Comparison of ENCODE assay signal across 10 mouse cellular contexts in the genomic region with DNA sequence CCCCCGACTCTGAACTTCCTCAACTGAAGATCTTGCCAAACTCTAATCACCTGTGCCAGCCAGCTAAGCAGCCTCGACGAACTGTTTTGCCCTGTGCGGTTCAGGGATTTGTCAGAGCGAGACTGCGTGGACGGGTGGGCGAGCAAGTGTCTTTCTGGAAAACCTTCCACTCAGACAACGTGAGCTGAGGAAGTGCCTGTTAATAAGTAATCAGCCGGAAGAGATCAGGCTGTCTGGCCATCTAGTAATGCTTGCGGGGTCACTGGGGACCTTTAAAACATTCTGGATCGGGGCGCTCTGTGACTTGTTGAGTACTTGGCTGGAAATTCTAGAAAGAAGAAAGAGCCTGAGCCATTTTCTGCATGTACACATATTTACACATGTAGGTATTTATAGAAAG.
DNase-seq lines count a peak whose midpoint lies in the region; ATAC-seq and TF ChIP-seq lines count a peak whose summit lies in the region.
"Had no signal": no experiment of that assay in that cellular context is flagged by ENCODE, and none has a peak within 500 bp of the region (broad histone marks: within the 10 kb centered on the region; RNA-seq: fewer than 3 reads in every experiment).

No protein-coding gene starts in this region.

- no peak for DNase-seq in forebrain, embryonic 10.5 days (ENCODE audit: extremely low spot score, low spot score)
- no peak for DNase-seq in forebrain, postnatal 0 days
- no peak for DNase-seq in hindbrain, embryonic 14.5 days (ENCODE audit: low spot score)
- no peak for DNase-seq in limb, embryonic 10.5 days (ENCODE audit: low spot score)
- no peak for DNase-seq in thymus, adult 18-20 months
- DNase-seq in frontal cortex, postnatal 10 days (ENCODE audit: low spot score in 2 of 2): no peak
- DNase-seq: liver, embryonic 13.5 days; thymus, postnatal 36 days had no signal

- 72% methylated on average over 13 of the region's 13 CpGs for WGBS in forebrain, embryonic 10.5 days
- WGBS in forebrain, postnatal 0 days: 31% methylated on average over 13 of the region's 13 CpGs
- 56% methylated on average over 13 of the region's 13 CpGs for WGBS in hindbrain, embryonic 12.5 days
- 42% methylated on average over 13 of the region's 13 CpGs for WGBS in hindbrain, embryonic 14.5 days
- 25% methylated on average over 13 of the region's 13 CpGs for WGBS in intestine, embryonic 15.5 days
- WGBS in limb, embryonic 10.5 days: 67% methylated on average over 13 of the region's 13 CpGs

- H3K36me3 ChIP-seq in forebrain, embryonic 10.5 days (replicated peaks): 0 out of 2 replicates have a peak, but pooled peaks cover 3% of the 10 kb centered on the region
- H3K36me3 ChIP-seq in forebrain, postnatal 0 days (ENCODE audit: insufficient read depth): no peaks in the 10 kb centered on the region
- H3K36me3 ChIP-seq in hindbrain, embryonic 12.5 days: no peaks in the 10 kb centered on the region
- no peaks in the 10 kb centered on the region for H3K36me3 ChIP-seq in hindbrain, embryonic 14.5 days (replicated peaks; ENCODE audit: control insufficient read depth, insufficient read depth)
- H3K36me3 ChIP-seq in intestine, embryonic 15.5 days: no peaks in the 10 kb centered on the region
- no peaks in the 10 kb centered on the region for H3K36me3 ChIP-seq in limb, embryonic 10.5 days
- H3K36me3 ChIP-seq: liver, embryonic 13.5 days had no signal

- H3K4me3 ChIP-seq in forebrain, embryonic 10.5 days: no peak overlapping the region
- H3K4me3 ChIP-seq in forebrain, postnatal 0 days (ENCODE audit: low read depth, low read length): no peak overlapping the region
- H3K4me3 ChIP-seq in hindbrain, embryonic 12.5 days: no peak overlapping the region
- no peak overlapping the region for H3K4me3 ChIP-seq in hindbrain, embryonic 14.5 days (replicated peaks; ENCODE audit: low read length)
- no peak overlapping the region for H3K4me3 ChIP-seq in intestine, embryonic 15.5 days (replicated peaks)
- H3K4me3 ChIP-seq in limb, embryonic 10.5 days: no peak overlapping the region
- H3K4me3 ChIP-seq: liver, embryonic 13.5 days had no signal

- ATAC-seq in forebrain, postnatal 0 days: no peak
- no peak for ATAC-seq in hindbrain, embryonic 12.5 days (ENCODE audit: low FRiP score)
- no peak for ATAC-seq in hindbrain, embryonic 14.5 days (ENCODE audit: low FRiP score)
- ATAC-seq in intestine, embryonic 15.5 days: peak; percentile 37

- peak overlapping the region; percentile 71 for H3K27ac ChIP-seq in forebrain, embryonic 10.5 days
- H3K27ac ChIP-seq in forebrain, postnatal 0 days (ENCODE audit: low read depth, low read length): no peak overlapping the region
- no peak overlapping the region for H3K27ac ChIP-seq in hindbrain, embryonic 12.5 days
- no peak overlapping the region for H3K27ac ChIP-seq in hindbrain, embryonic 14.5 days
- no peak overlapping the region for H3K27ac ChIP-seq in intestine, embryonic 15.5 days
- peak overlapping the region; percentile 51 for H3K27ac ChIP-seq in limb, embryonic 10.5 days
- H3K27ac ChIP-seq: liver, embryonic 13.5 days had no signal

- H3K4me2 ChIP-seq in forebrain, postnatal 0 days (ENCODE audit: low read depth): no peak overlapping the region
- H3K4me2 ChIP-seq in hindbrain, embryonic 12.5 days (replicated peaks): 0 out of 2 replicates have a peak overlapping the region, but pooled peaks have one; percentile 1
- no peak overlapping the region for H3K4me2 ChIP-seq in hindbrain, embryonic 14.5 days (replicated peaks)
- peak overlapping the region; percentile 37; the same call in 1 of the 2 replicates for H3K4me2 ChIP-seq in intestine, embryonic 15.5 days (replicated peaks)
- H3K4me2 ChIP-seq: liver, embryonic 13.5 days had no signal

- H3K27me3 ChIP-seq in forebrain, embryonic 10.5 days (ENCODE audit: poor library complexity, severe bottlenecking): 0 out of 2 replicates have a peak, but pooled peaks cover 6% of the 10 kb centered on the region
- H3K27me3 ChIP-seq in forebrain, postnatal 0 days (ENCODE audit: insufficient read depth, low read length): no peaks in the 10 kb centered on the region
- H3K27me3 ChIP-seq in hindbrain, embryonic 12.5 days: 0 out of 2 replicates have a peak, but pooled peaks cover 6% of the 10 kb centered on the region
- H3K27me3 ChIP-seq in hindbrain, embryonic 14.5 days (ENCODE audit: control insufficient read depth, insufficient read depth, low read length): no peaks in the 10 kb centered on the region
- H3K27me3 ChIP-seq in intestine, embryonic 15.5 days (replicated peaks): no peaks in the 10 kb centered on the region
- 0 out of 2 replicates have a peak, but pooled peaks cover 4% of the 10 kb centered on the region for H3K27me3 ChIP-seq in limb, embryonic 10.5 days (ENCODE audit: low read depth, poor library complexity, severe bottlenecking)
- H3K27me3 ChIP-seq: liver, embryonic 13.5 days had no signal

- H3K9me3 ChIP-seq in forebrain, embryonic 10.5 days: no peaks in the 10 kb centered on the region
- H3K9me3 ChIP-seq in forebrain, postnatal 0 days (ENCODE audit: low read length): no peaks in the 10 kb centered on the region
- H3K9me3 ChIP-seq in hindbrain, embryonic 12.5 days (replicated peaks): no peaks in the 10 kb centered on the region
- H3K9me3 ChIP-seq in hindbrain, embryonic 14.5 days (ENCODE audit: control insufficient read depth, low read length): no peaks in the 10 kb centered on the region
- no peaks in the 10 kb centered on the region for H3K9me3 ChIP-seq in intestine, embryonic 15.5 days
- H3K9me3 ChIP-seq in limb, embryonic 10.5 days (replicated peaks): no peaks in the 10 kb centered on the region
- H3K9me3 ChIP-seq: liver, embryonic 13.5 days had no signal

- no peak for TF ChIP-seq CTCF in forebrain, postnatal 0 days (IDR thresholded peaks at IDR 0.05; ENCODE audit: low read depth)

- no peak overlapping the region for H3K9ac ChIP-seq in forebrain, postnatal 0 days
- no peak overlapping the region for H3K9ac ChIP-seq in hindbrain, embryonic 12.5 days
- H3K9ac ChIP-seq in hindbrain, embryonic 14.5 days: no peak overlapping the region
- H3K9ac ChIP-seq in intestine, embryonic 15.5 days: no peak overlapping the region
- H3K9ac ChIP-seq: liver, embryonic 13.5 days had no signal

- peaks cover 58% of the 10 kb centered on the region for H3K4me1 ChIP-seq in forebrain, embryonic 10.5 days
- peaks cover 8% of the 10 kb centered on the region; the same call in 1 of the 2 replicates for H3K4me1 ChIP-seq in forebrain, postnatal 0 days (ENCODE audit: insufficient read depth)
- peaks cover 45% of the 10 kb centered on the region for H3K4me1 ChIP-seq in hindbrain, embryonic 12.5 days
- peaks cover 35% of the 10 kb centered on the region for H3K4me1 ChIP-seq in hindbrain, embryonic 14.5 days (replicated peaks; ENCODE audit: control insufficient read depth, insufficient read depth, low read length)
- H3K4me1 ChIP-seq in intestine, embryonic 15.5 days (replicated peaks): peaks cover 30% of the 10 kb centered on the region
- H3K4me1 ChIP-seq in limb, embryonic 10.5 days: peaks cover 68% of the 10 kb centered on the region
- H3K4me1 ChIP-seq: liver, embryonic 13.5 days had no signal

Comparison
In these comparisons a context has a peak if more than half of its experiments do, and no peak if none do; other contexts are left out.
1. H3K27ac ChIP-seq: peak in forebrain, embryonic 10.5 days (single experiment) and limb, embryonic 10.5 days (single experiment); none in forebrain, postnatal 0 days (single experiment), hindbrain, embryonic 12.5 days (single experiment), hindbrain, embryonic 14.5 days (single experiment) and intestine, embryonic 15.5 days (single experiment).
2. H3K4me2 ChIP-seq: peak in hindbrain, embryonic 12.5 days (single experiment) and intestine, embryonic 15.5 days (single experiment); none in forebrain, postnatal 0 days (single experiment) and hindbrain, embryonic 14.5 days (single experiment).